Mouse (Mus musculus): ENCODE measurements around the gene Traf4. TPM values are rescaled to one million over a fixed set of nuclear protein-coding genes. Genes with fewer than 3 reads are reported as not detected.
A peak's percentile ranks its signal among the peaks of the same experiment; 100 is the strongest.

Gene Traf4
- total RNA-seq, 4 experiments from 2014 or later, result 9.2 to 11.1 (median 10.4) TPM

DNA sequence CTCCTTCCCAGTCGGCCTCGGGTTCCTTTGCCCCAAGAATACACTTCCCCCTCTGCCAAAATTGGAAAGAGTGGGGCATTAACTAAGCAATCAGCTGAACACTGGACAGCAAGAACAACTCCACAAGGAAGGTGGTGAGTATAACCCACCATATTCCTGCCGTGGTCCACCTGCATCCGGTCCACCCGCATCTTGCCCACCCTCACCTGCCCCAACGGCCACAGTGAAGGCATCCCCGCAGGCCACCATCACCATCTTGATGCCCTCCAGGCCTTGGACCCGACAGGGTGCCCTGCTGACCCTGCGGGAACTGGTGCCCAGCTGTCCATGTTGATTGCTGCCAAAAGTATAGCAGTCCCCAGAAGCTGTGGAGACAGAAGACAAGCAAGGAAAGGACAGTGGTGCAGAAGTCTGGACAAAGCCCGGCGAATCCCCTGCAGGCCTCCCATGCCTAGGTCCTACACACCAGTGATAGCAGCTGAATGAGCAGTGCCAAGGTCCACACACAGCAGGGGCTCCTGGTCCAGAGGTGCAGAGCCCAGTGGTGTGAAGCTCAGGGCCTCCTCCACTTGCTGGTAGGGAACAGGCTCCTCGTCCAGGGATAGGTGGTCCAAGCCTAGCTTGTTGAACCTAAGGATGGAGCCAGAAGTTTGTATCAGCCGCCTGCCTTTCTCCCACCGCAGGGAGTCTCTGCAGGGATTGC is 2.0 kb upstream of the Traf4 start:
- DNase-seq (ENCODE audit: low spot score in 2 of 2), result no peak

DNA sequence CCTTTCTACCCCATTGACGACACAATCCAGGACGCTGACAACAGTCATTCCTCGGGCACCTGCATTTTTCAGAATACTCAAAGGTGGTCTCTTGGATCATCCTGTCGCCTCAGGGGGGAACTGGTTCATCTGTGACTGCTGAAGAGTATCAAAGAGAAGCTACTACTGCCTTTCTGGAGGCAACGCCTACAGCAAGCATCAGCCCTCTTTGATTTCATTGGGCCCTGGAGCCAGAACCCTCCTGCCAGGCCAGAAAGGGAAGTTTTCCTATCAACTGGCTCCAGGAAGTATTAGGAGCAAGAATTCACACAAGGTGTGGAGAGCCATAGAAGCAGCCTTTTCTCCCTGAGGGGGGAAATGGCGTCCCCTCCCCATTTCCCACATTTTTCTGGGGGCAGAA is 1.3 kb upstream of the Traf4 start:
- no peak for DNase-seq (ENCODE audit: low spot score in 2 of 2)

DNA sequence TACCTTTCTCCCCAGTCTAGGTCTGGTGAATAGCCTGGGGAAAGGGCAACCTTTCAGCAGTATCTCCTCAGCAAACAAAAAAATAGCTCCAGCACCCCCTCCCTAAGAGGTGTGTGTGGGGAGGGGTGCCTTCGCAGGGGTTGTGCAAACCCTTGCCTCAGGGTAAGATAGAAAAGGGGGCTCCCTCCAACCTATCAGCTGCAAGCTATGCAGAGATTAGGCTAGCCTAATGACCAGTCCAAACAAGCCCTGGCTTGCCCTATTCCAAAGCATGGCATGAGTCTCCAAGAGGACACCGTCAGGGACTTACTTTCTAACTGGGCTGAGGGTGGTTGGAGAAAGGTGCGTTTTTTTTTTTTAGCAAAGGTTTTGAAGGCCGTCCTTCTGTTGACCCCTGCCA is 772 bp upstream of the Traf4 start:
- no peak for DNase-seq (ENCODE audit: low spot score in 2 of 2)

DNA sequence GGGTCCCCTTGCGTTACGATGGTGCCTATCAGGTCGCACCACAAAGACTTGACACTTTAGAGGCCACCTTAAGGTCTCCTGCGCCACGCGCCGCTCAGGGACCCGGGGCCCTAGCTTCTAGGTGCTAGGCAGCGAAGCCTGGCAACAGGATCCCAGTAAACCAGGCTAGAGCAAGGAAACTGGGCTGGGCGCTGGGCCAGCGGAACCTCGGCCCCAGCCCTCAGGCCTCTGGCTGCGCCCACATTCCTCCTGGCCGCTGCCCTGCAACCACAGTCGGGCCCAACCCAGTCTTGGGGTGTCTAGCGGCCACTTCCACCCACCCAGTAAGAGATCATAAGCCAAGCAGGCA is 346 bp upstream of the Traf4 start:
- no peak for DNase-seq (ENCODE audit: low spot score in 2 of 2)

DNA sequence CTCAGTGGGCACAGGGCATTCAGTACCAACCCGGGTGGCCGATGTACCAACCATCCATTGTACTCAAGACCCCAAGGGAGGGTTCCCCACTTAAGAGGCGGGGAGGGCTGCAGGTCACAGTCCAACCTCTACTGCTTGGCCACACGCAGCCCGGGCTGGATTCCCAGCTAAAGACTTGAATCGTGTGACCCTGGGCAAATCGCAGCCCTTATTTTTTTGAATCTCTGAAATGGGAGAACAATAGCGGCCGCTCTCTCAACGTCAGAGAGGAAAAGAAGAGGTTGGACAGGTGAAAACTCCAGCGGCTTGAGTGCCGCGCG is 825 bp downstream of the Traf4 start:
- DNase-seq (ENCODE audit: low spot score in 2 of 2), result no peak

DNA sequence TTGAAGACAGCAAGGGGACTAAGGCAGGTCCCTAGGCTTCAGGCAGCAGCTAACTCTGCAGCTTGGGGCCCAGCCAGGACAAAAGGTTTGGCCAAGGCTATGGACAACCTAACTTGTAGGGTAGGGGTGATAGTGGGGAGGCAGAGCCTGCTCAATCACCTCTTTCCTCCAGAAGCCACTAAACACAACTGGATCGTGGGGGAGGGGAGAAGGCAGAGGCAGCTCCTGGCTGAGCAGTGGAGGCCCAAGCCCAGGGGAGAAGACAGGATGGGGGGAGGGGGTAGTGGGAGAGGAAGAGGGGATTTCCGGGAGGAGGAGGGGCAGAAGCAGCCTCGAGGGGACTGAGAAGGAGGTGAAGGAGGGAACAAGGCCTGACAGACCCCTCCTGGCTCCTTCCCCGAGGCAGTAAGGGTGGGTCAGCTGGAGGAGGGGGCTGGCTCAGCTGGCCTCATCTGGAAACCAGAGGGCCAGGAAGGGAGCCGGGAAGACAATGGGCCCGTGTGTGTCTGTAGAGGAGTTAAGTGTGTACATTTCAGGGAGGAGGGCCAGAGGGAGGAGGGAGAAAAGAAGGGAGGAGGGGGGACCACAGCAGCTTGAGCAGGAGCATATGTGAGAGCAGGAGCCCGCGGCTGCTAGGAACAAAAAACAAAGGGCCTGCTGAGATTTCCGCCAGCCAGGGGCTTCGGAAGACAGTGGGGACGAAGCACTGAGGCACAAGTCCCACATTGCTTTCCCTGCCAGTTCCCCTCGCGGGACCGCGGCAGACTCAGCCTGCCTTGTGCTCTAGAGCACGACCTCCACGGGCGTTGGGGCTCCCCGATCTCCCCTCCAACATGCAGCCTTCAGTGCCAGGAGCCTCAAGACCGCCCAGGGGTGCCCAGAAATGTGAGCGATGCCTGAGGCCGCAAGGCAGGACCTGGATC is 1.4 kb downstream of the Traf4 start:
- no peak for DNase-seq (ENCODE audit: low spot score in 2 of 2)

DNA sequence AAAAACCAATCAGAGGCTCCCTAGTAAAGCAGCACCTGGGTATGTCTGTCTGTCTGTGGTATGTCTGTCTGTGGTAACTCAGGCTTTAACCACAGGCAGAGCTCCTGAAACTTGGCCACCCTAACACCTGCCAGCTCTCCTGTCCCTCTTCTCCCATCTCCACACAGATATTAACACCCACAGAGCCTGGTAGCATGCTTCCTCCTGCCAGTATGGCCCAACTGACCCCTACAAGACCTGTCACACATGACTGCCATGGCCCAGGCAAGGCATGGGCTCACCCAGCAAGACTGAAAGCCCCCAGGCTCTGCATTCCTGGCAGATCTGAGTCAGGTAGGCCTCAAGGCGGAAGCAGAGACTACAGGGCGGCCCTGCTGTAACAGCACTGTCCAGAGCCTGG is 2.3 kb downstream of the Traf4 start:
- no peak for DNase-seq (ENCODE audit: low spot score in 2 of 2)

DNA sequence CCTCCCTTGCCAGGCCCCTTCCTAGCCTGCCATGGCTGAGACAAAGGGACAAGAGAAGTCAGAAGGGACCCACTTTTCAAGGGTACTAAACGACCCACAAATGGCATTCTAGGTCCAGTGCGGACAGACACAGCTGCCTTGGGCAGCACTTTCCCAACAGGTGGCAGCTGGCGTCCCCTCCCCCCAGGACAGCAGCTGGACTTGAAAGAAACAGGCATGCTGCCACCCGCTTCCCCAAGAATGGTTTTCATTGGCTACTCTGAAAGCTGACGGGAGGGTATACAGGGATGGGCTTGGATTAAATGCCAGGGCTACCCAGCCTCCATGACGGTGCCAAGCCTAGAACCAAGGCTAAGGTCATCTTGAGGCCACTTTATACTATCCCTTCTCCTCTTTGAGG is 2.9 kb downstream of the Traf4 start:
- DNase-seq (ENCODE audit: low spot score in 2 of 2), result no peak

DNA sequence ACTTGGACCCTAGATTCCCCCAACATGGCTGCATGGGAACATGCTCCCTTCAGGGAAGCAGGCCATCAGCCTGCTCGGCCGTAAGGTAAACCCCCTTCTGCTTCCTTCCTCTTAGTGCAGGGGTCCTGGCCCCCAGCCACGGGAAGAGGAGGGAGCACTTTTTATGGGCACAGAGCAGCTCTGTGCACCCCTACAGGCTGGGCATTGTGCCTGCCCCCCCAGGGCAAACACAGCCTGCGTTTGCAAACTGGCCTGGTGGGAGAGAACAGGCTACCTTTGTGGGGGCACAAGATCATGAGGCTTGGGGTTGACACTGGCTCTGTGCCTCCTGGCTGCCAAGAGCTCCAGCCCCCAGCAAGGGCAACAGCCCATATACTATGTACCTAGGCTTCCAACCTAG is 3.4 kb downstream of the Traf4 start:
- no peak for DNase-seq (ENCODE audit: low spot score in 2 of 2)

DNA sequence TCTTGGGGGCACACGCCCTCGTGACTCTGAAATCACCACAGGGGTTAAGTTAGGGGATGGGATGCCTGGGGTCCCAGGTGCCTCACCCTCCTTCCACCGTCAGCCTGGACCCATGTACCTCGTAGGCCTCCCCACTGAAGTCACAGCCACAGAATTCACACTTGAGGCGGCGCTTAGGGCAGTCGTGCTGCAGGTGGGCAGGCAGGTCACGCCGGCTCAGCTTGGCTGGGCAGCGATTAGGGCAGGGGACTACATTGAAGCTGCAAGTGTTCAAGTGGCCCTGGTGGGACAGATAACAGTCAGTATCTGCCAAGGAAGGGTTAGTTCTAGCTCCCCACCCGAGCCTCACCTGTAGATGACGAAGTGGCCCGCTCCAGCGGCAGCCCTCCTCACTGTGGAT is 4.2 kb downstream of the Traf4 start:
- no peak for DNase-seq (ENCODE audit: low spot score in 2 of 2)

DNA sequence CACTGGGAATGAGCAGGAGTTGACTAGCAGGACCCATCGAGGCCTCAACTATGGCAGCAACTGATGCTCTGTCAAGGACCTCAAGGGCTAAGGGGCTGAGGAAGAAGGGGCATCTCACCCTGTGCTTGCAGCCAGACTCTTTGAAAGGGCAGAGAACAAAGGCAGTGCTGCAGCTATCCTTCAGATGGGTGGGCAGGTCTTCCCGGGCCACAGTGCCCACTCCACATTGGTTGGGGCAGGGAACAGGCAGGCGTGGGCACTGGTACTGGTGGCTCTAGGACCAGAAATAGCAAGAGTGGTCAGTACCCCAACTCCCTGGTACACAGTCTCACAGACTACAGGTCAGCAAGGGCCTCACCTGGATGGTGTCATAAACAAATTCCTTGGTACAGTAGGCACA is 4.7 kb downstream of the Traf4 start:
- no peak for DNase-seq (ENCODE audit: low spot score in 2 of 2)

DNA sequence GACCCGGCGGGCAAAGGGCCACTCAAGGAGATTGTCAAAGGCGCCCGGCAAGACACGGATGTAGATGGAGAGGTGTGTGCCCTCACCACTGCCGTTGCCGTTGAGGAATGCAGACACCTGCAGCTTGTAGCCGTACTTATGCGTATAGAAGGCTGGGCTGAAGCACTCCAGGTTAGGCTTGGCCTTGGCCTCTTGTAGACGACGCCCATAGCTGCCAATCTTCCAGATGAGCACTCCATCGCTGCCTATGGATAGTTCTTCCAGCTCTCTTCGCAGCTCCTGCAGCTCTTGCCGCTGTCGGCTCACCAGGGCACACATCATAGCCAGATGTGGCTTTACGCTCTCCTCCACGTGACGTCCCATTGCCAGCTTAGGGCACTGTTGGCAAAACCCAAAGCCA is 5.2 kb downstream of the Traf4 start:
- DNase-seq (ENCODE audit: low spot score in 2 of 2), result no peak

DNA sequence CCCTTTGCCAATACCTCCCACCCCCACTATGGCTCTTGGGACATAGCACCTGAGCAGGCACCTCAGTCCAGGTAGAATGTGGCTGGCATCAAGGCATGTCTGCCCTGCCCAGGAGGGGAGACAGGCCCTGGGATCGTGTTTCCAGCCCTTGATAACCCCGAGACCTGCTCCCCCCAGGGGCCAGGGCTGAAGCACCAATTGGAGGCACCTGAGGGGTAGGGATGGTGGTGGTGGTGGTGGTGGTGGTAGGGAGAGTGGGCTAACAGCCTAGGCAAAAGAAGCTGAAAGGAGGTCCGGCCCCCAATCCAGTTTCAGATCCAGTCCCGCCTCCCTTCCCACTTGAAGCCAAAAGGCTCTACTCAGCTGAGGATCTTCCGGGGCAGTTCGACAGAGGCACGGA is 5.8 kb downstream of the Traf4 start:
- no peak for DNase-seq (ENCODE audit: low spot score in 2 of 2)

DNA sequence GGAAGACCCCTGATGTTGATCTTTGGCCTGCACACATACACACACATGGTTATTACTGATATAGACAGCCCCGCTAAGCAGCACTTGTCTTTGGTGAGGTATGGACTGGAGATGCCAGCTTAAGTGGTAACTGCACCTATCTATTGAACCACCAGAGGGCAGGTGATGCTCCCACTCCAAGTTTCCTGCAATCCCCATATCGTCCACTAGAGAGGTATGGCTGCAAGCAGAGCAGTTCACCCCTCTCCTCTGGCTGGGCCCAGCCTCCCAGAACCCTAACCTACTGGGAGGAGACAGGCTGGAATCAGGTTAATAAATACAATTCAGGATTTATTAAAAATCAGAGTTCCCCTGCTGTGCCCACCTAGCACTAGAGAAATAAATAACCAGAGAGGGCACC is 6.3 kb downstream of the Traf4 start:
- peak in 1 of 2 experiments; percentile 81 for DNase-seq (ENCODE audit: low spot score in 2 of 2)

DNA sequence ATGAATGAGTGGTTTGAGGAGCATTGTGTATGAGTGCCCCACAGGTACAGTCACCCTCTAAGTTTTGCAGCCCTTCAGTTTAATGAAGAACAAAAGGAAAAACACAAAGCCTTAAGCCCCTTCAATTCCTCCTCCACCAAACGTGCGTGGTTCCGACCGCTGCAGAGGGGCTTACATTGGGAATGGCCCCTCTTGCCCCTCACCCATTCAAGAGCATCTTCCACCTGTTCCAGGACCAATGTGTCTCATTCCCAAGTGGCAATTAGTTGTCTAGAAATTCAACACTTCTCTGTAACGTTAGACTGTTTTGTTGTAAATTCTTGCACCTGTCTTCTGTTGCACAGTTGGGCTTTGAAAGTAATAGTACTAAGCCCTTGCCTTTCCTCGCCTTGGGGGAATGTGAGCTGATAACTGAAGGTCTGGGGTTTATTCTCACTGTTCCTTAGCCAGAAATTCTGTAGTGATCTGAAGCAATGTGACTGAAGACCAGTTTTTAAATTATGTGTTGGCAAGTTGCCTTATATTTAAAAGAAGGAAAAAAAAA is 9.2 kb downstream of the Traf4 start:
- no peak for DNase-seq (ENCODE audit: low spot score in 2 of 2)

DNA sequence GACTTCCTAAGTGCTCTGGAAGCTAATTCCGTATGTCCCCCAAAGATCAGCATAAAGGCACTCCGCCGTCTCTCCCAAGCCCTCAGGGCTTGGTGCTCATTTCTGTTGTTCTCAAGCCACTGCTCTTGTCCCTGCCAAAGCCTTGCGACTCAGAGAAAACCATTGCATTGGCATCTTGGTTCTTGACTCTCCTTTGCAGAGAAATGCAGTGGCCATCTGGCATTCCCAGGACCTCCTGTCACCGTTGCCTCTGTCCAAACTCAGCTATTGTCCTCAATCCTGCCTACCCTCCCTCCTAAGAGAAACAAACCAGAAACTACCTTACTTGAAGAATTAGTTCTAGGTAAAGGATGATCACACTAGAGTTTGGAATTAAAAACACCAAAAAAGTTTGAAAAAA is 9.7 kb downstream of the Traf4 start:
- DNase-seq (ENCODE audit: low spot score in 2 of 2), result no peak

DNA sequence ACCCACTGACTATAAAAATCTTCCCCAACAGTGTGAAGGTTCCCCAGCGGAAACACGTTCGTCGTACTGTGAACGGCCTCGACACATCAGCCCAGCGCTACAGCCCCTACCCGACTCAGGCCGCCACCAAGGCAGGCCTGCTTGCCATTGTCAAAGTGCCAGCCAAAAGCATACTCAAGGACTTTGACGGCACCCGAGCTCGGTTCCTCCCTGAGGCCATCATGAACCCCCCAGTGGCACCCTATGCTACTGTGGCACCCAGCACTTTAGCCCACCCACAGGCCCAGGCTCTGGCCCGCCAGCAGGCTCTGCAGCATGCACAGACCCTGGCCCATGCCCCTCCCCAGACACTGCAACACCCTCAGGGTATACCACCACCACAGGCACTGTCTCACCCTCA is 11.6 kb downstream of the Traf4 start:
- DNase-seq (ENCODE audit: low spot score in 2 of 2), result no peak

DNA sequence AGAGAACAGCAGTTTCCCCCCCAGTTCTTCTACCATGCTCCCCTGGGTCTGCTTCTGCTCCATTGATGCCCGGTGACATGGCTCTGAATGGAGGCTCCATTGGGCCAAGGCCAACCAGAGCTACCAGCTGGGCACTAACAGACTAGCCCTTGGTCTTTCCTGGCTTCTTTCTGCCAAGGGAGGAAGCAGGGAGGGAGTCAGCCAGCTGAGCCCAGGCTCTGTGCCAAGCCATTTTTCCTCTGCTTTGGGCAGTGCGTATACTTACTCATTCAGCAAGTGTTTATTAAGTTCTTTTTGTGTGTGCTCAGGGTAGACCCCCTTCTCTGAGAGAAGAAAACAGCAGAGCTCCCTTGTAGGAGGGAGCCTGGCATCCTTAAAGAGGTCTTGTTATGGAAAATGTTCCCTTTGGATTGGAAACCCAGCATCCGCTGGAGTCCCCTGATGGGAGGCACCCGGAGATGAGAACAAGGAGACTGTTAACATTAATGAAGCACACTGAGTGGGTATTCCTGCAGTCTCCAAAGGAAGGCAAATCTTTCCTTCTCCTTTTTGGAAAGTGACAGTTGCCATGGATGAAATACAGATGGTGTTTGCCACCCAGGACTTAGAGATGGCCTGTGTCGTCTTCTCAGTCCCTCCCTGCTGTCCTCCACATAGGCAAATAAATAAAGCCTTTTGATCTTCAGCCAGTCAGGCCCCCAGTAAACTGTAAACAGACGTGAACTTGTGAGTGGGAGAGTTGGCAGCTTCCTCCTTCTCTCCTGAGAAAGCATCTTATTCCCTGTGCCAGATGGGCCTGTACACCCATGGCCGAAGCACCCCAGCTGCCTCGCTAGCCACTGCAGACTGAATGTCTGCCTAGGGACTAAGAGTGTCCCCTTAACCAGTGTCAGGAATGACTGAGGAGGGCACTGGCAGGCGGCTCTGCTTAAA is 12.8 kb downstream of the Traf4 start:
- peak; percentile 87 to 91 for DNase-seq (ENCODE audit: low spot score in 2 of 2)

DNA sequence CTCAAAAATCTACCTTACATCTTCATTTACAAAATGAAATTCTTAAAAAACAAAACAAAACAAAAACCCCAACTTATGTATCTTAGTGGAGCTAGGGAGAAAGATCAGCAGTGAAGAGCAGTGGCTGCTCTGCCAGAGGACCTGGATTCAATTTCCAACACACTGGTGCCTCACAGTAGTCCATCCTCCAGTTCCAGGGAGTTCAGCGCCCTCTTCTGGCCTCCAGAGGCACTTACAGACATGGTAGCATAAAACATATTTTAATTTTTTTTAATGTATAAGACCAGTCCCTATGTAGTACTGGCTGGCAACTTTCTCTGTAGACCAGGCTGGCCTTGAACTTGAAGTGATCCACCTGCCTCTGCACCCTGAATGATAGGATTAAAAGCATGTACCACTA is 14.2 kb downstream of the Traf4 start:
- no peak for DNase-seq (ENCODE audit: low spot score in 2 of 2)

DNA sequence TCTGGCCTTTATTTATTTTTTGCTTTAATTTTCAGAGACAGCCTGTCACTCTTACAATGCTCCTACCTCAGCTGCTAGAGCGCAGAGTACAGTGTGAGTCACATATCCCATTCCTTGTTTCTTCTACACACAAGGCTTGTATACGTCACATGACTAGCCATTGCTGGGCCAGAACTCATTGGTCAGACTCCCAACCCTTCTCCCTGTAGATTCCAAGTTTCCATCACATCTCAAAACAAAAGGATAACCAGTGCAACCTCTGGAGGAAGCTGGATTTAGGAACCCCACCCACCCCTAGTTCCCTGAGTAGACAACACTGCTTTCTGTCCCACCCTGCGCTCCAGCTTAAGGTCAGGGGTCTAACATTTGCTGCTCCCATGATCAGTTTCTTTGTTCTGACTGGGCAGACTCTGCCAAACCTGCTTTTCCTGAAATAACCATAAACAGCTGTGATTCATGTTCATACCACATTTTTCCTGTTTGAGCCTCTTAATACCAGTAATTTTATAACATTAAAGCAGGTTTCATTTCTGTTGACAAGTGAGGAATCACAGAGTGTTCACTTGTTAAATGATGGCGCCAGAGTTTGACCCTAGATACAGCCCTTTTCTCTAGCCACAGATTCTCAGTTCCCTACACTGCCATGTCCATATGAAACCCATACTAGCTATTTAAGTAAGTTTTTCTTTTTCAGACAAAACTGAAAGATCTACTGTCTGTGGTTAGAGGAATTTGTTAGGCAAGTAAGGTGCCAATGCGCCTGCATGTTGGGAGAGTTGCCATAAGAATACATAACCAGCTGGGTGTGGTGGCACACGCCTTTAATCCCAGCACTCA is 18.5 kb downstream of the Traf4 start:
- DNase-seq (ENCODE audit: low spot score in 2 of 2), result no peak

DNA sequence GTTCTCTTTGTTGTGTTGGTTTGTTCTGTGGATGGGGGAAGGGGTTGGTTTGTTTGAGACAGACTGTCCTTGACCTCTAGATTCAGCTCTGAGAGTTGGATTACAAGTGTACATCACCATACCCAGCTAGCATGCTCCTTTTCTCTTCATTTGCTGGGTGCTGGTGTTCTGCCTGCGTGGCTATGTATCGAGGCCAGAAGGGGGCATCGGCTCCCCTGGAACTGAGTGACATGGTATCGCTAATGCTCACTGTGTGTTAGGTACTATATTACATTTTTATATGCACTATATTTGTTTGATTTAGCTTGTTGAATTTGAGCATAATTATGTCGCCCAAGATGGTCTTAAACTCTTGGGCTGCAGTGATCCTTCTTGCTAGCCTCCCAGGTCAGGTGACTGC is 19.2 kb downstream of the Traf4 start:
- DNase-seq (ENCODE audit: low spot score in 2 of 2), result no peak
